Mouse (Mus musculus) small intestine, adult 2 months (tissue): Measurements from ENCODE around the gene Pde1c. TPM values are rescaled to one million over a fixed set of nuclear protein-coding genes. Genes with fewer than 3 reads are reported as not detected.

Experiments used
- H3K27ac ChIP-seq: fragments of 200-500 bp; 2 replicates; pipeline ENCODE4 v1.5.1; 2012; ENCODE audit warnings: low read depth, low read length, control low read depth, inconsistent platforms; ENCODE audit not compliant: insufficient read depth
- H3K27me3 ChIP-seq: fragments of 200-500 bp; 2 replicates; pipeline ENCODE4 v1.6.1; 2012; ENCODE audit warnings: mild to moderate bottlenecking, moderate library complexity, low read length, inconsistent platforms; ENCODE audit not compliant: control insufficient read depth, insufficient read depth
- H3K36me3 ChIP-seq: fragments of 200-500 bp; 2 replicates; pipeline ENCODE4 v1.6.1; 2012; ENCODE audit warnings: mild to moderate bottlenecking, low read length, control low read depth, inconsistent platforms; ENCODE audit not compliant: control insufficient read depth, insufficient read depth
- H3K4me1 ChIP-seq: fragments of 200-500 bp; 2 replicates; pipeline ENCODE4 v1.6.1; 2012; ENCODE audit warnings: low read length, inconsistent platforms, mixed read lengths; ENCODE audit not compliant: control insufficient read depth, insufficient read depth, insufficient read length
- H3K4me3 ChIP-seq: fragments of 200-500 bp; 2 replicates; pipeline ENCODE4 v1.5.1; 2012; ENCODE audit warnings: low read depth, mild to moderate bottlenecking, control low read depth, inconsistent platforms, low read length, moderate library complexity
- CTCF ChIP-seq: fragments of 200-500 bp; IDR thresholded peaks from 2 replicates; pipeline ENCODE4 v1.5.1; 2012; ENCODE audit warnings: low read depth, mild to moderate bottlenecking, control low read depth, inconsistent platforms, low read length, moderate library complexity, mixed read lengths; ENCODE audit not compliant: insufficient replicate concordance, insufficient read length; ENCODE audit errors: extremely low read depth
- POLR2A ChIP-seq: fragments of 200-500 bp; IDR thresholded peaks from 2 replicates; pipeline ENCODE4 v1.6.1; 2012; ENCODE audit warnings: low read depth, mild to moderate bottlenecking, control low read depth, inconsistent platforms, low read length, moderate library complexity
- WGBS: fragments of 180-500 bp; shearing (Covaris S2); methylation state at CpG from one replicate; pipeline ENCODE4 v1.1.7; 2018; 5-methylcytosine and 5-hydroxymethylcytosine counted together
- polyA plus RNA-seq: library from polyadenylated mRNA; depleted of rRNA; stranded (reverse); fragments of >200 nt; gene quantifications from 2 replicates; pipeline ENCODE4 v1.2.3, GENCODE M21; 2012

The Pde1c gene
- polyA plus RNA-seq, 1 experiment = 0.18 TPM

GRCm38 (mm10) chr6:56271741-56272140, 297.2 kb downstream of the Pde1c start:
- H3K36me3 ChIP-seq = no peaks in the 10 kb centered on the region
- no peaks in the 10 kb centered on the region for H3K27me3 ChIP-seq
- H3K4me1 ChIP-seq = no peaks in the 10 kb centered on the region
- TF ChIP-seq POLR2A = no peak
- no peak overlapping the region for H3K4me3 ChIP-seq
- whole genome bisulfite sequencing = 60% methylated on average over 2 of the region's 2 CpGs
- H3K27ac ChIP-seq = no peak overlapping the region

- Histone ChIP-seq H3K27ac (no peak overlapping the region), H3K4me1 (no peaks in the 10 kb centered on the region), H3K4me3 (no peak overlapping the region), H3K27me3 (no peaks in the 10 kb centered on the region), H3K36me3 (no peaks in the 10 kb centered on the region)
- WGBS = 86% methylated on average over 4 of the region's 4 CpGs
- TF ChIP-seq POLR2A = no peak
- TF ChIP-seq CTCF = no peak
Measured at GRCm38 (mm10) chr6:56264509-56264908, 304.4 kb downstream of the Pde1c start.

- Histone ChIP-seq H3K4me3 (no peak overlapping the region), H3K36me3 (no peaks in the 10 kb centered on the region), H3K27ac (no peak overlapping the region), H3K27me3 (no peaks in the 10 kb centered on the region), H3K4me1 (no peaks in the 10 kb centered on the region)
- TF ChIP-seq CTCF (no peak), POLR2A (no peak)
- 63% methylated on average over 3 of the region's 3 CpGs for WGBS
Measured at GRCm38 (mm10) chr6:56260118-56260517, 308.8 kb downstream of the Pde1c start.

DNA sequence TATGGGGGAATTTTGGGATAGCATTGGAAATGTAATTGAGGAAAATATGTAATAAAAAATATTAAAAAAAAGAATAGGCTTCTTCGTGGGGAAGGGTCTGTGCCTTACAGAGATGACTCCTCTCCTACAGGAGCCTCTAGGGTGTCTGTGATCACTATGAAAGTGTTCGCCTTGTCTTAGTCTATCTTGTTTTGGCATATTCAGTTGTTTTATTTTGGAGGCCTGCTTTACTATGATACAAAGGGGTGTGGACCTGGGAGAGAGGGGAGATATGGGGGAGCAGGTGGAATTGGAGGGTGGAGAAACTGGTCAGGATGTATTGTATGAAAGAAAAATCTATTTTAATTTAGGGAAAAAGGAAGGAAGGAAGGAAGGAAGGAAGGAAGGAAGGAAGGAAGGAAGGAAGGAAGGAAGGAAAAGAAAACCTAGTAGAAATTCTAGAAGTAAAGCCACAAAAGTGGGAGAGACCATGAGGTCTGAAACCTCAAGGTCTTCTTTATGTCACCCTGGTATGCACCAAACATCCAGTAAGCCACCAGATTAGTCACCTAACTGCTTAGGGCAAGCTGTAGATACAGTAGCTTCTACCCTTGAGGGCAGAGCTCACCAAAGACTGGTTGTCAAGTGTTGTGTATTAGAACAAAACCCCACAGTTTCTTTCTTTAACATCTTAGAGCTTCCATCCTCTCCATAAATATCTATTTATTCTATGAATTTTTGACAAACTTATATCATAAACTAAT, 311.2 kb downstream of the Pde1c start:
- Histone ChIP-seq H3K27me3 (no peaks in the 10 kb centered on the region), H3K4me1 (no peaks in the 10 kb centered on the region)
- no peak for TF ChIP-seq CTCF
- TF ChIP-seq POLR2A = no peak

GRCm38 (mm10) chr6:56250091-56250490, 318.8 kb downstream of the Pde1c start:
- no peak overlapping the region for H3K4me3 ChIP-seq
- TF ChIP-seq POLR2A (no peak), CTCF (no peak)
- H3K27me3 ChIP-seq = no peaks in the 10 kb centered on the region
- H3K27ac ChIP-seq = no peak overlapping the region
- H3K36me3 ChIP-seq = no peaks in the 10 kb centered on the region
- 80% methylated on average over 3 of the region's 3 CpGs for WGBS
- no peaks in the 10 kb centered on the region for H3K4me1 ChIP-seq

More for the DNA sequence above, 311.2 kb downstream of the Pde1c start:
- no peak overlapping the region for H3K4me3 ChIP-seq
- no peaks in the 10 kb centered on the region for H3K36me3 ChIP-seq
- no peak overlapping the region for H3K27ac ChIP-seq
- WGBS = 90% methylated on average over 2 of the region's 2 CpGs

GRCm38 (mm10) chr6:56191426-56192140, 377.3 kb downstream of the Pde1c start:
- no peaks in the 10 kb centered on the region for H3K27me3 ChIP-seq
- H3K4me3 ChIP-seq = no peak overlapping the region
- H3K27ac ChIP-seq = no peak overlapping the region
- TF ChIP-seq CTCF = no peak
- TF ChIP-seq POLR2A = no peak
- 63% methylated on average over 1 of the region's 1 CpGs for WGBS
- H3K36me3 ChIP-seq = no peaks in the 10 kb centered on the region
- H3K4me1 ChIP-seq = no peaks in the 10 kb centered on the region

DNA sequence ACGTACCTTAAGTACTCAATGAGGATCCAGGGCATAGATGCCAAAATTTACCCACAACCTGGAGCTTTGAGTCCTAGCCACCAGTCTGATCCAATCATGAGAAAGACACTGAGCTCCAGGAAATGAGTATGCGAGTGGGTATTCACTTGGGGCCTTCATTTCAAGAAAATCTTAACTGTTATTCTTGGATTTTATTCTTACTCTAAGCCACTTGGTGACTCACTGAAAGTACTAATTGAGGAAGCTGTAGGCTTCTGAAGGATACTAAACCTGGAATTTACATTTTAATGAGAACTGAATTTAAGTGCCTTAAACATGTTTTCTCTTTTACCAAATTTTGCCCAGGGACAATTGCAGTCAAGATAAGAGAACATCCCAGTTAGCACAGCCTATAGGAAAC, 392.4 kb downstream of the Pde1c start:
- WGBS = 85% methylated on average over 2 of the region's 2 CpGs
- Histone ChIP-seq H3K27me3 (no peaks in the 10 kb centered on the region), H3K4me3 (no peak overlapping the region), H3K27ac (no peak overlapping the region), H3K4me1 (no peaks in the 10 kb centered on the region), H3K36me3 (no peaks in the 10 kb centered on the region)
- TF ChIP-seq POLR2A (no peak), CTCF (no peak)

- TF ChIP-seq POLR2A (no peak), CTCF (no peak)
- 61% methylated on average over 2 of the region's 2 CpGs for WGBS
- H3K4me3 ChIP-seq = no peak overlapping the region
- no peaks in the 10 kb centered on the region for H3K36me3 ChIP-seq
- H3K27me3 ChIP-seq = no peaks in the 10 kb centered on the region
- no peak overlapping the region for H3K27ac ChIP-seq
- no peaks in the 10 kb centered on the region for H3K4me1 ChIP-seq
Measured at GRCm38 (mm10) chr6:56172172-56172571, 396.7 kb downstream of the Pde1c start.
